Mouse (Mus musculus): ENCODE measurements around the gene Plpp4. TPM values are rescaled to one million over a fixed set of nuclear protein-coding genes. Genes with fewer than 3 reads are reported as not detected.

The Plpp4 gene
- total RNA-seq, 1 experiment, result not detected

DNA sequence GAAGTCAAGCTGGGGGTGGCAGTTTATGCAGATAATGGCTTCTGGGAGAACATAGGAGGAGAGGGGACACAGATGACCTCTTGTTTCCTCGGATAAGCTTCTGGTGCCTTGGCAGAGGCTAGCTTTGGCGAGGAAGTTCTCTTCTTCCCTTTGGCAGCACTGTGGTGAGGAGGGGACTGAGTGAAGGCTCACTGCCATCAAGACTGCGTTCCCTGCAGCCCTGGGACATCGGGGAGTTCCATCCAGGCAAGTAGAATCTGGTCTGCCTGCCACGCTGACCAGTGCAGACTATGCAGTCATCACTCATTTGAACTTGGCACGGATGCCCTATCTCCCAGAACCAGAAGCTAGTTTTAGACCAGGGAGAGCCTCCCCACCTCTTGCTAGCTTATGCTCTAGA, 2.4 kb downstream of the Plpp4 start:
- Histone ChIP-seq H3K9me3 (ENCODE audit: control insufficient read depth, insufficient read depth, low read depth, low read length) (no peaks in the 10 kb centered on the region), H3K4me1 (ENCODE audit: control insufficient read depth in 2 of 2, insufficient read depth in 2 of 2, low read length in 2 of 2, poor library complexity in 1 of 2) (no peaks in the 10 kb centered on the region; a peak in 1 of 4 replicates), H3K36me3 (ENCODE audit: control insufficient read depth, insufficient read depth, low read length, poor library complexity, severe bottlenecking) (no peaks in the 10 kb centered on the region), H3K4me3 (ENCODE audit: insufficient read depth in 1 of 2, low read depth in 1 of 2, low read length in 2 of 2, poor library complexity in 1 of 2, severe bottlenecking in 1 of 2) (no peak overlapping the region), H3K27ac (ENCODE audit: insufficient read depth, low read depth, low read length, poor library complexity, severe bottlenecking) (no peak overlapping the region), H3K9ac (ENCODE audit: insufficient read depth, low read depth, low read length, poor library complexity, severe bottlenecking) (no peak overlapping the region)
- TF ChIP-seq MAFK (IDR thresholded peaks at IDR 0.05; ENCODE audit: insufficient read depth, low read depth, low read length) (no peak), ZC3H11A (IDR thresholded peaks at IDR 0.05; ENCODE audit: borderline replicate concordance, low read depth, low read length) (no peak), ZNF384 (IDR thresholded peaks at IDR 0.05; ENCODE audit: low read depth, low read length) (no peak), CHD2 (IDR thresholded peaks at IDR 0.05; ENCODE audit: low read depth, low read length) (no peak), HCFC1 (IDR thresholded peaks at IDR 0.05; ENCODE audit: borderline replicate concordance, insufficient read depth, low read length) (no peak)
- in situ Hi-C loops (cut with MboI; ENCODE audit: low sequenced_read_pairs in 2 of 2, unreplicated experiment in 2 of 2), result no loop called here
- no peak for DNase-seq (ENCODE audit: low read depth, low spot score)

DNA sequence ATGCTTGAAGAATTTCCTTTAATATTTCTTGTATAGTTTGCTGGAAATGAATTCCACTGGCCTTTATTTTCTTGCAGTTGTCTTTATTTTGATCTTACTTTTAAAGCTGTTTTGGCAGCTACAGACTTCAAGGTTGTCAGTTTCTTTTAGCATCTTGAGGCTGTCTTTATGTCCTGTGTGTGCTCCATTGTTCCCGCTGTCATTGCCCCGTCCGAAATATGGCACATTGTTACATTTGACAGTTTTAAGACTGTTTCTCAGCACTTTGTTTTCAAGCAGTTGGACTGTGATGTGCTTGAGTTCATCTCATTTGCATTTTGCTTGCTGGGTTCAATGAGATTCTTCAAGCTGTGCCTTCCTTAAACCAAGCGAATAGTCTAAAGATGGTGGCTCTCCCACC, 17.0 kb downstream of the Plpp4 start:
- Histone ChIP-seq H3K9ac (ENCODE audit: insufficient read depth, low read depth, low read length, poor library complexity, severe bottlenecking) (no peak overlapping the region), H3K4me1 (ENCODE audit: control insufficient read depth in 2 of 2, insufficient read depth in 2 of 2, low read length in 2 of 2, poor library complexity in 1 of 2) (no peaks in the 10 kb centered on the region), H3K9me3 (ENCODE audit: control insufficient read depth, insufficient read depth, low read depth, low read length) (no peaks in the 10 kb centered on the region), H3K27ac (ENCODE audit: insufficient read depth, low read depth, low read length, poor library complexity, severe bottlenecking) (no peak overlapping the region), H3K4me3 (ENCODE audit: insufficient read depth in 1 of 2, low read depth in 1 of 2, low read length in 2 of 2, poor library complexity in 1 of 2, severe bottlenecking in 1 of 2) (no peak overlapping the region), H3K36me3 (ENCODE audit: control insufficient read depth, insufficient read depth, low read length, poor library complexity, severe bottlenecking) (no peaks in the 10 kb centered on the region)
- TF ChIP-seq ZC3H11A (IDR thresholded peaks at IDR 0.05; ENCODE audit: borderline replicate concordance, low read depth, low read length), result no peak
- no peak for TF ChIP-seq HCFC1 (IDR thresholded peaks at IDR 0.05; ENCODE audit: borderline replicate concordance, insufficient read depth, low read length)
- no peak for TF ChIP-seq CHD2 (IDR thresholded peaks at IDR 0.05; ENCODE audit: low read depth, low read length)
- no peak for TF ChIP-seq MAFK (IDR thresholded peaks at IDR 0.05; ENCODE audit: insufficient read depth, low read depth, low read length)
- no peak for TF ChIP-seq ZNF384 (IDR thresholded peaks at IDR 0.05; ENCODE audit: low read depth, low read length)
- in situ Hi-C loops (cut with MboI; ENCODE audit: low sequenced_read_pairs in 2 of 2, unreplicated experiment in 2 of 2), result no loop called here
- no peak for DNase-seq (ENCODE audit: low read depth, low spot score)

DNA sequence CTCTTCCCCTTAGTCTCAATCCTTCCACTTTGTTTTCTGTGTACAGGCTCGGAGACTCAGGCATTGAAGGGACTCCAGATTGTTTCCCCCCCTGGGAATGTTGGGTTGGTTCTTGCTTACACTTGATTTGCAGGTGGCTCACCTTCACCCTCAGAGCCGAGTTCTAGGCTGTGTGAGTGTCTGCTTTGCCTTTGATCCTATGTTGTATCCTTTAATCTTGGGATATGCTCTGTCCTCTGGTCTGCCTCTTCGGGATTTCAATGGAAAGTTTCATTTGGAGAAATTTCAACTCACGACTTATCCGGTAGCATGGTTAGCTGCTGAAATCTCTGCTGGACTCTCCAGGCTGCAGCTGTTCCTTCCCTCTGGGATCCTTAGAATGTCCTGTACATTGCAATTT, 17.9 kb downstream of the Plpp4 start:
- no peak for DNase-seq (ENCODE audit: low read depth, low spot score)
- TF ChIP-seq CHD2 (IDR thresholded peaks at IDR 0.05; ENCODE audit: low read depth, low read length), result no peak
- no peak for TF ChIP-seq ZNF384 (IDR thresholded peaks at IDR 0.05; ENCODE audit: low read depth, low read length)
- no peak for TF ChIP-seq HCFC1 (IDR thresholded peaks at IDR 0.05; ENCODE audit: borderline replicate concordance, insufficient read depth, low read length)
- no peak for TF ChIP-seq ZC3H11A (IDR thresholded peaks at IDR 0.05; ENCODE audit: borderline replicate concordance, low read depth, low read length)
- TF ChIP-seq MAFK (IDR thresholded peaks at IDR 0.05; ENCODE audit: insufficient read depth, low read depth, low read length), result no peak
- Histone ChIP-seq H3K9me3 (ENCODE audit: control insufficient read depth, insufficient read depth, low read depth, low read length) (no peaks in the 10 kb centered on the region), H3K4me1 (ENCODE audit: control insufficient read depth in 2 of 2, insufficient read depth in 2 of 2, low read length in 2 of 2, poor library complexity in 1 of 2) (no peaks in the 10 kb centered on the region), H3K27ac (ENCODE audit: insufficient read depth, low read depth, low read length, poor library complexity, severe bottlenecking) (no peak overlapping the region), H3K9ac (ENCODE audit: insufficient read depth, low read depth, low read length, poor library complexity, severe bottlenecking) (no peak overlapping the region), H3K4me3 (ENCODE audit: insufficient read depth in 1 of 2, low read depth in 1 of 2, low read length in 2 of 2, poor library complexity in 1 of 2, severe bottlenecking in 1 of 2) (no peak overlapping the region), H3K36me3 (ENCODE audit: control insufficient read depth, insufficient read depth, low read length, poor library complexity, severe bottlenecking) (no peaks in the 10 kb centered on the region)
- in situ Hi-C loops (cut with MboI; ENCODE audit: low sequenced_read_pairs in 2 of 2, unreplicated experiment in 2 of 2), result no loop called here

GRCm38 (mm10) chr7:129277751-129278150, 20.9 kb downstream of the Plpp4 start:
- Histone ChIP-seq H3K9ac (ENCODE audit: insufficient read depth, low read depth, low read length, poor library complexity, severe bottlenecking) (no peak overlapping the region), H3K36me3 (ENCODE audit: control insufficient read depth, insufficient read depth, low read length, poor library complexity, severe bottlenecking) (no peaks in the 10 kb centered on the region), H3K27ac (ENCODE audit: insufficient read depth, low read depth, low read length, poor library complexity, severe bottlenecking) (no peak overlapping the region), H3K4me1 (ENCODE audit: control insufficient read depth in 2 of 2, insufficient read depth in 2 of 2, low read length in 2 of 2, poor library complexity in 1 of 2) (no peaks in the 10 kb centered on the region), H3K4me3 (ENCODE audit: insufficient read depth in 1 of 2, low read depth in 1 of 2, low read length in 2 of 2, poor library complexity in 1 of 2, severe bottlenecking in 1 of 2) (no peak overlapping the region), H3K9me3 (ENCODE audit: control insufficient read depth, insufficient read depth, low read depth, low read length) (no peaks in the 10 kb centered on the region)
- no peak for TF ChIP-seq HCFC1 (IDR thresholded peaks at IDR 0.05; ENCODE audit: borderline replicate concordance, insufficient read depth, low read length)
- no peak for TF ChIP-seq ZC3H11A (IDR thresholded peaks at IDR 0.05; ENCODE audit: borderline replicate concordance, low read depth, low read length)
- no peak for TF ChIP-seq ZNF384 (IDR thresholded peaks at IDR 0.05; ENCODE audit: low read depth, low read length)
- no peak for TF ChIP-seq MAFK (IDR thresholded peaks at IDR 0.05; ENCODE audit: insufficient read depth, low read depth, low read length)
- TF ChIP-seq CHD2 (IDR thresholded peaks at IDR 0.05; ENCODE audit: low read depth, low read length), result no peak
- in situ Hi-C loops (cut with MboI; ENCODE audit: low sequenced_read_pairs in 2 of 2, unreplicated experiment in 2 of 2), result no loop called here
- no peak for DNase-seq (ENCODE audit: low read depth, low spot score)

DNA sequence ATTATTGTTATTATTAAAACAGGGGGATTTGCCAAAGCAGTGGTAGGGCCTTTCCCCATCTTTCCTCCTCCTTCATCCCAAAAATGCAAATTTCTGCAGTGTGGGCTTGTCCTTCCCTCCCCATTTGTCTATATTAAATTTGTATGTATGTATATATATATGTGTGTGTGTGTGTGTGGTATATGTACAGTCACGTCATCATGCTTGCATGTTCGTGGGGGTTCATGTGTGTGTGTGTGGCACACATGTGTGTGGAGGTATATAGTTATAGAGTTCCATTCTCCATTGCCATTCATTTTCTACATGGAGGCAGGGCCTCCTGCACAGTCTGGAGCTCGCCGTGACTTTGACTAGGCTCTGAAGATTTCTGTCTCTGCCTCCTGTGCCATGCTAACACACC, 22.0 kb downstream of the Plpp4 start:
- H3K36me3 ChIP-seq (ENCODE audit: control insufficient read depth, insufficient read depth, low read length, poor library complexity, severe bottlenecking), result no peaks in the 10 kb centered on the region
- no peak overlapping the region for H3K27ac ChIP-seq (ENCODE audit: insufficient read depth, low read depth, low read length, poor library complexity, severe bottlenecking)
- TF ChIP-seq ZNF384 (IDR thresholded peaks at IDR 0.05; ENCODE audit: low read depth, low read length) (no peak), ZC3H11A (IDR thresholded peaks at IDR 0.05; ENCODE audit: borderline replicate concordance, low read depth, low read length) (no peak), CHD2 (IDR thresholded peaks at IDR 0.05; ENCODE audit: low read depth, low read length) (no peak), MAFK (IDR thresholded peaks at IDR 0.05; ENCODE audit: insufficient read depth, low read depth, low read length) (no peak), HCFC1 (IDR thresholded peaks at IDR 0.05; ENCODE audit: borderline replicate concordance, insufficient read depth, low read length) (no peak)
- H3K9me3 ChIP-seq (ENCODE audit: control insufficient read depth, insufficient read depth, low read depth, low read length), result no peaks in the 10 kb centered on the region
- no peak overlapping the region for H3K4me3 ChIP-seq (ENCODE audit: insufficient read depth in 1 of 2, low read depth in 1 of 2, low read length in 2 of 2, poor library complexity in 1 of 2, severe bottlenecking in 1 of 2)
- H3K9ac ChIP-seq (ENCODE audit: insufficient read depth, low read depth, low read length, poor library complexity, severe bottlenecking), result no peak overlapping the region
- in situ Hi-C loops (cut with MboI; ENCODE audit: low sequenced_read_pairs in 2 of 2, unreplicated experiment in 2 of 2), result no loop called here
- no peaks in the 10 kb centered on the region for H3K4me1 ChIP-seq (ENCODE audit: control insufficient read depth in 2 of 2, insufficient read depth in 2 of 2, low read length in 2 of 2, poor library complexity in 1 of 2)
- DNase-seq (ENCODE audit: low read depth, low spot score), result no peak

Measured in ES-E14 (cell line).